Mouse (Mus musculus): ENCODE results near the gene Atg16l2. TPM values are rescaled to one million over a fixed set of nuclear protein-coding genes. Genes with fewer than 3 reads are reported as not detected.
A peak's percentile ranks its signal among the peaks of the same experiment; 100 is the strongest.

Gene Atg16l2
- total RNA-seq, 1 experiment, result 24.2 TPM

GRCm38 (mm10) chr7:101291641-101292040, 10.4 kb downstream of the Atg16l2 start:
- Histone ChIP-seq H3K9ac (ENCODE audit: insufficient read depth, low read depth, low read length, poor library complexity, severe bottlenecking) (no peak overlapping the region), H3K4me3 (ENCODE audit: insufficient read depth in 1 of 2, low read depth in 1 of 2, low read length in 2 of 2, poor library complexity in 1 of 2, severe bottlenecking in 1 of 2) (no peak overlapping the region), H3K9me3 (ENCODE audit: control insufficient read depth, insufficient read depth, low read depth, low read length) (no peaks in the 10 kb centered on the region), H3K4me1 (ENCODE audit: control insufficient read depth in 2 of 2, insufficient read depth in 2 of 2, low read length in 2 of 2, poor library complexity in 1 of 2) (peaks cover 0 to 4% of the 10 kb centered on the region in 2 experiments; a peak in 1 of 4 replicates), H3K27ac (ENCODE audit: insufficient read depth, low read depth, low read length, poor library complexity, severe bottlenecking) (no peak overlapping the region), H3K36me3 (ENCODE audit: control insufficient read depth, insufficient read depth, low read length, poor library complexity, severe bottlenecking) (peaks cover 4% of the 10 kb centered on the region; the same call in 1 of the 2 replicates)
- DNase-seq (ENCODE audit: low read depth, low spot score), result no peak
- TF ChIP-seq HCFC1 (IDR thresholded peaks at IDR 0.05; ENCODE audit: borderline replicate concordance, insufficient read depth, low read length), result no peak
- TF ChIP-seq ZC3H11A (IDR thresholded peaks at IDR 0.05; ENCODE audit: borderline replicate concordance, low read depth, low read length), result no peak
- no peak for TF ChIP-seq MAFK (IDR thresholded peaks at IDR 0.05; ENCODE audit: insufficient read depth, low read depth, low read length)
- no peak for TF ChIP-seq ZNF384 (IDR thresholded peaks at IDR 0.05; ENCODE audit: low read depth, low read length)
- TF ChIP-seq CHD2 (IDR thresholded peaks at IDR 0.05; ENCODE audit: low read depth, low read length), result no peak
- in situ Hi-C loops (cut with MboI; ENCODE audit: low sequenced_read_pairs in 2 of 2, unreplicated experiment in 2 of 2), result loop anchor here in 1 of 2 experiments (25.0 kb wide), 1 partner anchor 229 kb away; no protein-coding TSS in a partner anchor

- in situ Hi-C loops (cut with MboI; ENCODE audit: low sequenced_read_pairs in 2 of 2, unreplicated experiment in 2 of 2), result loop anchor here in 1 of 2 experiments (25.0 kb wide), 1 partner anchor 229 kb away; no protein-coding TSS in a partner anchor
- H3K4me3 ChIP-seq (ENCODE audit: insufficient read depth in 1 of 2, low read depth in 1 of 2, low read length in 2 of 2, poor library complexity in 1 of 2, severe bottlenecking in 1 of 2), result no peak overlapping the region
- DNase-seq (ENCODE audit: low read depth, low spot score), result no peak
- TF ChIP-seq HCFC1 (IDR thresholded peaks at IDR 0.05; ENCODE audit: borderline replicate concordance, insufficient read depth, low read length), result no peak
- no peak for TF ChIP-seq MAFK (IDR thresholded peaks at IDR 0.05; ENCODE audit: insufficient read depth, low read depth, low read length)
- no peak for TF ChIP-seq ZNF384 (IDR thresholded peaks at IDR 0.05; ENCODE audit: low read depth, low read length)
- TF ChIP-seq CHD2 (IDR thresholded peaks at IDR 0.05; ENCODE audit: low read depth, low read length), result no peak
- no peak for TF ChIP-seq ZC3H11A (IDR thresholded peaks at IDR 0.05; ENCODE audit: borderline replicate concordance, low read depth, low read length)
- H3K9ac ChIP-seq (ENCODE audit: insufficient read depth, low read depth, low read length, poor library complexity, severe bottlenecking), result no peak overlapping the region
- no peaks in the 10 kb centered on the region for H3K9me3 ChIP-seq (ENCODE audit: control insufficient read depth, insufficient read depth, low read depth, low read length)
- H3K27ac ChIP-seq (ENCODE audit: insufficient read depth, low read depth, low read length, poor library complexity, severe bottlenecking), result no peak overlapping the region
- H3K4me1 ChIP-seq (ENCODE audit: control insufficient read depth in 2 of 2, insufficient read depth in 2 of 2, low read length in 2 of 2, poor library complexity in 1 of 2), result peaks cover 0 to 4% of the 10 kb centered on the region in 2 experiments; a peak in 1 of 4 replicates
- peaks cover 4% of the 10 kb centered on the region; the same call in 1 of the 2 replicates for H3K36me3 ChIP-seq (ENCODE audit: control insufficient read depth, insufficient read depth, low read length, poor library complexity, severe bottlenecking)
Measured at GRCm38 (mm10) chr7:101291211-101291610, 10.8 kb downstream of the Atg16l2 start.

- in situ Hi-C loops (cut with MboI; ENCODE audit: low sequenced_read_pairs in 2 of 2, unreplicated experiment in 2 of 2), result loop anchor here in 1 of 2 experiments (25.0 kb wide), 1 partner anchor 228 kb away; no protein-coding TSS in a partner anchor
- Histone ChIP-seq H3K9ac (ENCODE audit: insufficient read depth, low read depth, low read length, poor library complexity, severe bottlenecking) (no peak overlapping the region), H3K9me3 (ENCODE audit: control insufficient read depth, insufficient read depth, low read depth, low read length) (no peaks in the 10 kb centered on the region), H3K36me3 (ENCODE audit: control insufficient read depth, insufficient read depth, low read length, poor library complexity, severe bottlenecking) (peaks cover 4% of the 10 kb centered on the region; the same call in 1 of the 2 replicates), H3K4me3 (ENCODE audit: insufficient read depth in 1 of 2, low read depth in 1 of 2, low read length in 2 of 2, poor library complexity in 1 of 2, severe bottlenecking in 1 of 2) (no peak overlapping the region), H3K4me1 (ENCODE audit: control insufficient read depth in 2 of 2, insufficient read depth in 2 of 2, low read length in 2 of 2, poor library complexity in 1 of 2) (0 out of 4 replicates have a peak, but pooled peaks cover 0 to 2% of the 10 kb centered on the region in 2 experiments), H3K27ac (ENCODE audit: insufficient read depth, low read depth, low read length, poor library complexity, severe bottlenecking) (no peak overlapping the region)
- no peak for DNase-seq (ENCODE audit: low read depth, low spot score)
- TF ChIP-seq HCFC1 (IDR thresholded peaks at IDR 0.05; ENCODE audit: borderline replicate concordance, insufficient read depth, low read length) (no peak), MAFK (IDR thresholded peaks at IDR 0.05; ENCODE audit: insufficient read depth, low read depth, low read length) (no peak), ZC3H11A (IDR thresholded peaks at IDR 0.05; ENCODE audit: borderline replicate concordance, low read depth, low read length) (no peak), ZNF384 (IDR thresholded peaks at IDR 0.05; ENCODE audit: low read depth, low read length) (no peak), CHD2 (IDR thresholded peaks at IDR 0.05; ENCODE audit: low read depth, low read length) (no peak)
Measured at GRCm38 (mm10) chr7:101290401-101290800, 11.7 kb downstream of the Atg16l2 start.

- no peak for DNase-seq (ENCODE audit: low read depth, low spot score)
- Histone ChIP-seq H3K9ac (ENCODE audit: insufficient read depth, low read depth, low read length, poor library complexity, severe bottlenecking) (no peak overlapping the region), H3K36me3 (ENCODE audit: control insufficient read depth, insufficient read depth, low read length, poor library complexity, severe bottlenecking) (peaks cover 2% of the 10 kb centered on the region), H3K4me3 (ENCODE audit: insufficient read depth in 1 of 2, low read depth in 1 of 2, low read length in 2 of 2, poor library complexity in 1 of 2, severe bottlenecking in 1 of 2) (no peak overlapping the region), H3K27ac (ENCODE audit: insufficient read depth, low read depth, low read length, poor library complexity, severe bottlenecking) (no peak overlapping the region), H3K9me3 (ENCODE audit: control insufficient read depth, insufficient read depth, low read depth, low read length) (no peaks in the 10 kb centered on the region), H3K4me1 (ENCODE audit: control insufficient read depth in 2 of 2, insufficient read depth in 2 of 2, low read length in 2 of 2, poor library complexity in 1 of 2) (no peaks in the 10 kb centered on the region)
- peak; percentile 39; the same call in 1 of the 2 replicates for TF ChIP-seq ZC3H11A (IDR thresholded peaks at IDR 0.05; ENCODE audit: borderline replicate concordance, low read depth, low read length)
- TF ChIP-seq HCFC1 (IDR thresholded peaks at IDR 0.05; ENCODE audit: borderline replicate concordance, insufficient read depth, low read length), result no peak
- TF ChIP-seq MAFK (IDR thresholded peaks at IDR 0.05; ENCODE audit: insufficient read depth, low read depth, low read length), result peak; percentile 67
- TF ChIP-seq ZNF384 (IDR thresholded peaks at IDR 0.05; ENCODE audit: low read depth, low read length), result peak; percentile 90
- in situ Hi-C loops (cut with MboI; ENCODE audit: low sequenced_read_pairs in 2 of 2, unreplicated experiment in 2 of 2), result loop anchor here (10.0 to 25.0 kb wide), 2 partner anchors 224 to 226 kb away; no protein-coding TSS in a partner anchor
Measured at GRCm38 (mm10) chr7:101288436-101288835, 13.6 kb downstream of the Atg16l2 start.
